Mouse (Mus musculus): ENCODE results near the gene Fchsd2. TPM values are rescaled to one million over a fixed set of nuclear protein-coding genes. Genes with fewer than 3 reads are reported as not detected.
A peak's percentile ranks its signal among the peaks of the same experiment; 100 is the strongest.

Fchsd2 gene
- polyA plus RNA-seq, 1 experiment, result 0.02 TPM

GRCm38 (mm10) chr7:101301881-101302456, 209.3 kb downstream of the Fchsd2 start, which contains the start of gene Atg16l2:
Atg16l2 (minus strand) TSS chr7:101302251.
- Histone ChIP-seq H3K27me3 (ENCODE audit: control insufficient read depth) (peaks cover 38% of the 10 kb centered on the region), H3K9me3 (ENCODE audit: control insufficient read depth, low read length) (no peaks in the 10 kb centered on the region), H3K4me3 (replicated peaks) (peak within 1 kb of the TSS; percentile 67), H3K4me1 (ENCODE audit: control insufficient read depth) (peaks cover 21% of the 10 kb centered on the region), H3K36me3 (ENCODE audit: control insufficient read depth) (no peaks in the 10 kb centered on the region)
- TF ChIP-seq TAL1 (IDR thresholded peaks at IDR 0.05; ENCODE audit: low read length) (no peak), GATA1 (IDR thresholded peaks at IDR 0.05; ENCODE audit: low read length) (no peak)

- no peak for TF ChIP-seq TAL1 (IDR thresholded peaks at IDR 0.05; ENCODE audit: low read length)
- TF ChIP-seq GATA1 (IDR thresholded peaks at IDR 0.05; ENCODE audit: low read length), result no peak
- peaks cover 19% of the 10 kb centered on the region for H3K4me1 ChIP-seq (ENCODE audit: control insufficient read depth)
- H3K27me3 ChIP-seq (ENCODE audit: control insufficient read depth), result peaks cover 32% of the 10 kb centered on the region
- H3K4me3 ChIP-seq (replicated peaks), result peak overlapping the region; percentile 67
- H3K9me3 ChIP-seq (ENCODE audit: control insufficient read depth, low read length), result no peaks in the 10 kb centered on the region
- no peaks in the 10 kb centered on the region for H3K36me3 ChIP-seq (ENCODE audit: control insufficient read depth)
Observed at GRCm38 (mm10) chr7:101302691-101303090, 210.0 kb downstream of the Fchsd2 start.

- H3K4me3 ChIP-seq (replicated peaks), result no peak overlapping the region
- H3K4me1 ChIP-seq (ENCODE audit: control insufficient read depth), result peaks cover 32% of the 10 kb centered on the region
- peaks cover 2% of the 10 kb centered on the region for H3K27me3 ChIP-seq (ENCODE audit: control insufficient read depth)
- TF ChIP-seq TAL1 (IDR thresholded peaks at IDR 0.05; ENCODE audit: low read length), result no peak
- no peak for TF ChIP-seq GATA1 (IDR thresholded peaks at IDR 0.05; ENCODE audit: low read length)
- no peaks in the 10 kb centered on the region for H3K9me3 ChIP-seq (ENCODE audit: control insufficient read depth, low read length)
- no peaks in the 10 kb centered on the region for H3K36me3 ChIP-seq (ENCODE audit: control insufficient read depth)
Observed at GRCm38 (mm10) chr7:101306841-101307240, 214.2 kb downstream of the Fchsd2 start.

- no peaks in the 10 kb centered on the region for H3K27me3 ChIP-seq (ENCODE audit: control insufficient read depth)
- no peaks in the 10 kb centered on the region for H3K9me3 ChIP-seq (ENCODE audit: control insufficient read depth, low read length)
- TF ChIP-seq GATA1 (IDR thresholded peaks at IDR 0.05; ENCODE audit: low read length) (no peak), TAL1 (IDR thresholded peaks at IDR 0.05; ENCODE audit: low read length) (no peak)
- no peaks in the 10 kb centered on the region for H3K36me3 ChIP-seq (ENCODE audit: control insufficient read depth)
- peaks cover 45% of the 10 kb centered on the region for H3K4me1 ChIP-seq (ENCODE audit: control insufficient read depth)
- peak overlapping the region; percentile 76 for H3K4me3 ChIP-seq (replicated peaks)
Observed at GRCm38 (mm10) chr7:101309985-101310326, 217.3 kb downstream of the Fchsd2 start.

GRCm38 (mm10) chr7:101310327-101311028, 217.8 kb downstream of the Fchsd2 start:
- no peaks in the 10 kb centered on the region for H3K27me3 ChIP-seq (ENCODE audit: control insufficient read depth)
- no peaks in the 10 kb centered on the region for H3K36me3 ChIP-seq (ENCODE audit: control insufficient read depth)
- no peaks in the 10 kb centered on the region for H3K9me3 ChIP-seq (ENCODE audit: control insufficient read depth, low read length)
- peak; percentile 46 for TF ChIP-seq GATA1 (IDR thresholded peaks at IDR 0.05; ENCODE audit: low read length)
- TF ChIP-seq TAL1 (IDR thresholded peaks at IDR 0.05; ENCODE audit: low read length), result no peak
- peaks cover 50% of the 10 kb centered on the region for H3K4me1 ChIP-seq (ENCODE audit: control insufficient read depth)
- peak overlapping the region; percentile 76 for H3K4me3 ChIP-seq (replicated peaks)

GRCm38 (mm10) chr7:101311061-101311460, 218.4 kb downstream of the Fchsd2 start:
- no peaks in the 10 kb centered on the region for H3K36me3 ChIP-seq (ENCODE audit: control insufficient read depth)
- TF ChIP-seq TAL1 (IDR thresholded peaks at IDR 0.05; ENCODE audit: low read length) (no peak), GATA1 (IDR thresholded peaks at IDR 0.05; ENCODE audit: low read length) (no peak)
- no peaks in the 10 kb centered on the region for H3K9me3 ChIP-seq (ENCODE audit: control insufficient read depth, low read length)
- H3K4me1 ChIP-seq (ENCODE audit: control insufficient read depth), result peaks cover 56% of the 10 kb centered on the region
- peak overlapping the region; percentile 76 for H3K4me3 ChIP-seq (replicated peaks)
- no peaks in the 10 kb centered on the region for H3K27me3 ChIP-seq (ENCODE audit: control insufficient read depth)

GRCm38 (mm10) chr7:101313033-101313432, 220.4 kb downstream of the Fchsd2 start:
- Histone ChIP-seq H3K4me1 (ENCODE audit: control insufficient read depth) (peaks cover 75% of the 10 kb centered on the region), H3K36me3 (ENCODE audit: control insufficient read depth) (no peaks in the 10 kb centered on the region), H3K9me3 (ENCODE audit: control insufficient read depth, low read length) (no peaks in the 10 kb centered on the region), H3K27me3 (ENCODE audit: control insufficient read depth) (no peaks in the 10 kb centered on the region), H3K4me3 (replicated peaks) (no peak overlapping the region)
- TF ChIP-seq TAL1 (IDR thresholded peaks at IDR 0.05; ENCODE audit: low read length), result no peak
- no peak for TF ChIP-seq GATA1 (IDR thresholded peaks at IDR 0.05; ENCODE audit: low read length)

GRCm38 (mm10) chr7:101314396-101314795, 221.7 kb downstream of the Fchsd2 start:
- H3K4me1 ChIP-seq (ENCODE audit: control insufficient read depth), result peaks cover 89% of the 10 kb centered on the region

GRCm38 (mm10) chr7:101315699-101316098, 223.0 kb downstream of the Fchsd2 start:
- no peaks in the 10 kb centered on the region for H3K36me3 ChIP-seq (ENCODE audit: control insufficient read depth)
- H3K4me1 ChIP-seq (ENCODE audit: control insufficient read depth), result peaks cover 90% of the 10 kb centered on the region
- H3K9me3 ChIP-seq (ENCODE audit: control insufficient read depth, low read length), result no peaks in the 10 kb centered on the region
- no peaks in the 10 kb centered on the region for H3K27me3 ChIP-seq (ENCODE audit: control insufficient read depth)
- H3K4me3 ChIP-seq (replicated peaks), result peak overlapping the region; percentile 35
- TF ChIP-seq GATA1 (IDR thresholded peaks at IDR 0.05; ENCODE audit: low read length) (no peak), TAL1 (IDR thresholded peaks at IDR 0.05; ENCODE audit: low read length) (no peak)

More at GRCm38 (mm10) chr7:101314396-101314795, 221.7 kb downstream of the Fchsd2 start:
- TF ChIP-seq GATA1 (IDR thresholded peaks at IDR 0.05; ENCODE audit: low read length) (no peak), TAL1 (IDR thresholded peaks at IDR 0.05; ENCODE audit: low read length) (no peak)
- H3K9me3 ChIP-seq (ENCODE audit: control insufficient read depth, low read length), result no peaks in the 10 kb centered on the region
- no peaks in the 10 kb centered on the region for H3K27me3 ChIP-seq (ENCODE audit: control insufficient read depth)
- no peak overlapping the region for H3K4me3 ChIP-seq (replicated peaks)
- no peaks in the 10 kb centered on the region for H3K36me3 ChIP-seq (ENCODE audit: control insufficient read depth)
